Mouse (Mus musculus) lung, adult 18-20 months (tissue): ENCODE measurements around the gene Slc26a1.

Experiments used
- DNase-seq, 2 experiments: peaks; one replicate each; pipeline ENCODE4 v3.0.0; 2022; ENCODE audit warnings: mixed read lengths in 2 of 2

Slc26a1 gene

DNA sequence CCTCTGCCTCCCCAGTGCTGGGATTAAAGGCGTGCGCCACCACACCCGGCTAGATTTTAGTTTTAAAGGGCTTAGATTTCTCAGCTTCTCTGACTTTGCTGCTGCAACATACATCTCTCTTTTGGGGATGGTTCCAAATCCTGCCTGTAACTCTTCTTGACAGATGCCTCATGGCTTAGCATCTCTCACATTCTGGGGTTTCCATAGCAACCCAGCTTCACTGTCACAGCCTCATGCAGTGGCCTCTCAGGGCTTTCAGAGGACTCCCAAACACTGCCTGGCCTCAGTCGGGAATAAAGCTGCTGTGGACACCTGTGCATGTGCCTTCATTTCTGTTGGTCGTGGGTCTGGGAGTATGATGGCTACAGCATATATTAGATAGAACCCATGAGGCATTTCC is 13.7 kb upstream of the Slc26a1 start:
- no peak for DNase-seq

DNA sequence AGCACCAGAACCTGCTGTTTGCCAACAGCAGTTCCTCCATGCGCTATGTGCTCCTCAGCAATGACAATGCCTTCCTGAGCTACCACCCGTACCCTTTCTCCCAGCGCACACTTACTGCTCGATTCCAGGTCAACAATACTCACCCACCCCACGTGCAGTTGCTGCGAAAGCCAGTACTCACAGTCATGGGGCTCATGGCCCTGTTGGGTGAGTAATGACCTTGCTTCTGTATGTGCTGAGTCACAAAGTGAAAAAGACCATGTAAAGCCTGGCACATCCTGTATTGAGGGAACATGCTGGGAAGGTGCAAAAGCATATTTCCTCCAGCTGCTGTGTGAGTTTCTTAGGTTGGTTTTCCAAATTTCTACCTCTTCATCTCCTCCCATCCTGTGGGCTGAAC is 5.5 kb upstream of the Slc26a1 start:
- DNase-seq = no peak

GRCm38 (mm10) chr5:108679909-108680308 is 4.5 kb upstream of the Slc26a1 start:
- no peak for DNase-seq

- DNase-seq = no peak
Measured at GRCm38 (mm10) chr5:108678296-108678854, 3.0 kb upstream of the Slc26a1 start.

GRCm38 (mm10) chr5:108677605-108678295 is 2.4 kb upstream of the Slc26a1 start:
- peak; percentile 20 to 48 for DNase-seq

DNA sequence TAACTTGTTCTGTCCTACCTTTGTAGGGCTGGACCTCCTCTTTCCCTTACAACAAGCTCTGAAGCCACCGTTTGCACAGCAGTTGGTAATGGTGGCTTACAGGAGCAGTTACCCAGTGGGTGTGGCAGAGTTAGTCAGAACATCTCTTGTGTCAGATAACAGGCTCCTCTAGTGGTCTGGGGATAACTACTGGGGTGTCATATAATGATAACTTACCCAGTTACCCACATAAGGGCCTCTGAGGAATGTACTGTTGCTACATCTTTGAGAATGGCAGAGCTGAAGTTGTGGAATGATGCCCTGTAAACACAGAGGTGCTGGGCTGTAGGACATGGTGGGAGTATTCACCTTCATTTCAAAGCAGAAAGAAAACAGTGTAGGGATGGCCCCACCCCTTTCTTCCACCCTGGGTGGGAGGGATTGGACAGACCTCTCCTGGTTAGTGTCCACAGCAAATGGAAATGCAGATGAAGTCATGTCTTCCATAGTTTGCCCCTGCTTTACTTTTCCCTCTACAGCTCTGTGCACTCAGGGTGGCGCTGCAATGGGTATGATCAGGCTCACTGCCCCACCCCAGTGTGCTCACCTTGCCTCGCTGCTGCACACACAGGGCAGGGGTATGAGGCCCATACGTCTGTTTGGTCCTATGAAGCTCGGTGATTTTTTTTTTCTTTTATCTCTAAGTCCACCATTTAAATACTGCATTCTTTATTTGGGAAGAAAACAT is 1.6 kb upstream of the Slc26a1 start:
- no peak for DNase-seq

DNA sequence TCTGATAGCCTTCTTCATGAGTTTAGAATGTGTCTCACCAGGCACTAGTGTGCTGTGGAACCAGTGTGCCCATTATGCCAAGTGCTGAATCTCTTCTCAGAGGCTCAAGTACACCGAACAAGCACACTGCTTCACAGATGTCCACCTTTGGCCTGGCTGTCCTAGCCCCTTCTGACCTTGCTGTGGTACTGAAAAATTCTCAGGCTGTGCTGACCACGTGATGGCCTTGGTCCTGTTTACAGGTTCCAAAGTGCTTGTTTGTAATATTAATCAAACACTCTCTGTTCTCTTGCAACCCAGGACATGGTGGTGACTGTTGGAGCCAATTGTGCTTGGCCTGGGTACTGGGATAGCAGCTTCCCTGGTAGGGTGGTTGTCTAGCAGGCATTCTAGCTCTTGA is 745 bp downstream of the Slc26a1 start:
- no peak for DNase-seq

GRCm38 (mm10) chr5:108671757-108672156 is 3.6 kb downstream of the Slc26a1 start:
- DNase-seq = no peak

- peak; percentile 36 to 39 for DNase-seq
Measured at GRCm38 (mm10) chr5:108670785-108671184, 4.6 kb downstream of the Slc26a1 start.

- DNase-seq = no peak
Measured at GRCm38 (mm10) chr5:108669986-108670385, 5.4 kb downstream of the Slc26a1 start.

GRCm38 (mm10) chr5:108668977-108669936 is 6.1 kb downstream of the Slc26a1 start, which contains the start of gene Dgkq:
TSS of gene Dgkq (minus strand) at chr5:108669672.
- peak; percentile 92 for DNase-seq

DNA sequence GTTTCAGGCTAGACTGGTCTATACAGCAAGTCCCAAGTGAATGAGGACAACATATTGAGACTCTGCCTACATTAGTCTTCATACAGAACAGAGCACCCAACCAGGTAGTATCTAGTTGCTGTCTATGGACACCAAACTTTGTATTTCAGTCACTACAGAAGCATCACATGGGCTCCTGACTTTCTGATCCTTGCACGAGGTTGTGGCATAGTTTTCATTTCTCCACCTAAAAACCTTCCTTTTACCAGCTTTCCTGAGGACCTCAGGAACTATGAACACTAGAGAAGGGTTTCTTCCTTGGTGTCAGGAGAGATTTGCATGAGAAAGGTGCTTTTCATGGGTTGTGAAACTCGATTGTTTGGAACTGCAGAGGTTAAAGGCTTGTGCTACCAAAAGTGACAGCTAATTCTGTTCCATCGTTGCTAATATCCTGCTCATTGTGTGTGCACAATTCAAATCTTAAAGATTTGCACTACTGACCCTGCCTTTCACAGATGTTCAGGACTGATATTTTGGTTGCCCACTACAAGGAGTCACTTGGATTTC is 6.9 kb downstream of the Slc26a1 start:
- no peak for DNase-seq

- no peak for DNase-seq
Measured at GRCm38 (mm10) chr5:108667370-108667769, 8.0 kb downstream of the Slc26a1 start.

DNA sequence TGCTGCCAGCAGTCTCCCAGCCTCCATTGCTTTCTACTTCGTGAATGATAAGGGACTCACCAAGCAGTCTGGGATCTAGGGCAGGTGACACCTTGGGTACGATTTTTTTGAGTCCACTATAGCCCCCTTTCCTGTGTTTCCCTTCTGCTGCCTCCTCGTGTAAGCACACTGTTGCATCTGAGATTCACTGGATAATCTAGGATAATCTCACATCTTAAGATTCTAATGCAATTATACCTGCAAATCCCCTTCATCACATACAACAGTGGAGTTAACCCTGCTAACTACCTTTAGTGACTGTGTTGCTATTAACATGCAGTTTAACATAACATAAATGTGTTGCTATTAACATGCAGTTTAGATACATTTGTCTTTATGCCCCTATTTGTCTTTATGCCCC is 10.3 kb downstream of the Slc26a1 start:
- DNase-seq = no peak

GRCm38 (mm10) chr5:108662772-108663171 is 12.6 kb downstream of the Slc26a1 start:
- no peak for DNase-seq

DNA sequence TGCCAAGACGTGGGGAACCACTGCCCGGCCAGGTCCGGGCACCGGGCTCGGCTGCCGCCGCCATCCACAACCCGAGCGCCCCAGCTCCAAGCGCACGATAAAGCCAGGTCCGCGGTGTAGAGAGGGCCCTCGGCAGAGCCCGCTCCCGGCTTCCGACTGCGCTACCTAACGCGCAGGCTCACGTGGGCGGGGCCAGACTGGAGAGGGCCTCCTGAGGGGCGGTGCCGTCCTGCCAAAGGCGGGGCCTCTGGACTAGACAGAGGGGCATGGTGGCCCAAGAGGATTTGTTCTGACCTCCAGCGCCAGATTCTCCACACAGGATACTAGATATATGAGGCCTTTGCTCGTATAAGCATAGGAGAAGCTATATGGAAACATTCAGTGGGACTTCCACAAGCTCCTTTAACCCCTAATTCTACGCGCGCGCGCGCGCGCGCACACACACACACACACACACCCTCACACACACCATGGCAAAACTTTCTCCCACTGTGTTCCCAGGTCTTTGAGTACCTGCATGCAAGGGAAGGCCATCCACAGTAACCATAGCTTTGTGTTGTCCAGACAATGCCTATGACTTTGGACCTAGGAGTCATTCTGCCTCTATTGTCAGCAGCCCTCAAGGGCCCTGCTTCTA is 14.6 kb downstream of the Slc26a1 start:
- peak; percentile 93 to 95 for DNase-seq

DNA sequence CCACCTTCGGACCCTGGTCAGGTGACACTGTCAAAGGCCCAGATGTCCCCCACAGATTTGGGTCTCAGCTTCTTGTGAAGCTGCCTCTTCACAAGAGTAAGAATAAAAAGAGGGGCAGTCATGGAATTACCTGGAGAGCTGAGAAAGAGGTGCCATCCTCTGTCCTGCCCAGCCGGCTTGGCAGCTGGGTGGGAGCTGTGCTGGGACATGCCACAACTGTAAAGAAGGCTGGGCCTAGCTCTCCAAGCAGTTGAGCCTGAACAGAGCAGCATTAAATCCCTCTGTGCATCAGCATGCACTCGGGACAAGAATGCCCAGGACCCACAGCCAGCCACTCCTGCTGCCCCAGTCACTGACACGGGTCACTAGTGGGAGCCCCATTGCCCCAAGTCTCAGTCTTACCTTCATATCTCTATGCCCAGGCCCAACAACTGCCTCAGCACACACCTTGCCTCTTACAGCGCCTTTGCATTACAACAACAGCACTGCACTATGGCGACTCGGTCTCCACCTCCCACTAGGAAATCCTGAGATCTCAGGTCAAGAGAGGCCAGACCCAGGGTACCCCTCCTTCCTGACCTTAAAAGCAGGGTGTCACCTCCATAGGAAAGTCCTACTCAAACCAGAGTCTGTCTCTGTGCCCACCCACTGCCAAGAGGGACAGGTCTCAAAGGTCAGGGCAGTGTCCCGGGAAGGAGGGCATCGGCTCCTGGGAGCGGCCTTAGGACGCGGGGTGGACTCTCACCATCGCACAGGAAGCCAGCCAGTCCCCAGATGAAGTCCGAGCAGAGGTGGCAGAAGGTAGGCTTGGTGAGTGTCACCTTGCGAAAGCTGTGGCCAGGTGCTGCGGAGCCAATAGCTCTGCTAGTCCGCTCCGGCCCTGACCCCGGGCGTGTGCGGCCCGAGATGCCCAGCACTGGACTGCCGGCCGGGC is 15.4 kb downstream of the Slc26a1 start, which contains the start of gene Idua:
Gene Idua, plus strand, starts transcription at position 634 of the 934 bp plus-strand sequence.
- no peak for DNase-seq

GRCm38 (mm10) chr5:108658611-108659010 is 16.8 kb downstream of the Slc26a1 start:
- no peak for DNase-seq

DNA sequence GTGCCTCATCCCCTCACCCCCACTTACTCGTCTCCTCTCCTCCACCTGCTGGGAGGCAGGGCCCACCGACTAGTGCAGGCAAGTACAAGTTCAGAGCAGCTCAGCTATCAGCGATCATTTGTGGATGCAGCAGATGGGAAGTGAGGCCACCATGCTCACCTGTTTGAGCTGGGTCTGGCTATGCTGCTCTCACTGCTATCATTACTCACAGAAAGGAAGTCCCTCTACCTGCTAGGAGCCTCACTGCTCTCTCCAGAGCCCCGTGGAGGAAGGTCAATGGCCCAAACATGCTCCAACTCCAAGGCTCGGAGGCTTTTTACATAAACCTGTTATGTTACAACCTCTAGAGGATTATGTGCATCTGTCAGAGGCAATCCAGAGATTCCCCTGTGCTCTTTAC is 18.0 kb downstream of the Slc26a1 start:
- no peak for DNase-seq

- no peak for DNase-seq
Measured at GRCm38 (mm10) chr5:108655891-108656650, 19.3 kb downstream of the Slc26a1 start.
